Mouse (Mus musculus) thymus, adult 2 months (tissue): Measurements from ENCODE around the gene Naip1. TPM values are rescaled to one million over a fixed set of nuclear protein-coding genes. Genes with fewer than 3 reads are reported as not detected.
"Not testable (repeated sequence)": the region's sequence is repeated elsewhere in the genome, so short reads cannot be mapped to it uniquely, and the experiment has no call there.

ENCODE experiments used
- DNase-seq: peaks from one replicate; pipeline ENCODE4 v3.0.0; 2021
- H3K27ac ChIP-seq: fragments of 200-500 bp; 2 replicates; pipeline ENCODE4 v1.5.1; 2012; ENCODE audit warnings: low read length, control low read depth; ENCODE audit not compliant: control insufficient read depth, insufficient read depth
- H3K27me3 ChIP-seq: fragments of 200-500 bp; 2 replicates; pipeline ENCODE4 v1.6.1; 2012; ENCODE audit warnings: mild to moderate bottlenecking, low read length, moderate library complexity, mixed read lengths; ENCODE audit not compliant: control insufficient read depth, insufficient read depth
- H3K36me3 ChIP-seq: fragments of 200-500 bp; 2 replicates; pipeline ENCODE4 v1.6.1; 2012; ENCODE audit warnings: mild to moderate bottlenecking, low read length, moderate library complexity; ENCODE audit not compliant: control insufficient read depth, insufficient read depth
- H3K4me1 ChIP-seq: fragments of 200-500 bp; replicated peaks from 2 replicates; pipeline ENCODE4 v1.6.1; 2012; ENCODE audit warnings: low read length; ENCODE audit not compliant: control insufficient read depth, insufficient read depth
- H3K4me3 ChIP-seq: fragments of 200-500 bp; 2 replicates; pipeline ENCODE4 v1.5.1; 2012; ENCODE audit warnings: mild to moderate bottlenecking, low read length, control low read depth, moderate library complexity; ENCODE audit not compliant: control insufficient read depth, insufficient read depth
- CTCF ChIP-seq: fragments of 200-500 bp; IDR thresholded peaks from 2 replicates; pipeline ENCODE4 v1.5.1; 2012; ENCODE audit warnings: mild to moderate bottlenecking, control low read depth, low read length, moderate library complexity, borderline replicate concordance; ENCODE audit not compliant: control insufficient read depth, poor library complexity, insufficient read depth; ENCODE audit errors: extremely low read depth
- POLR2A ChIP-seq: fragments of 200-500 bp; IDR thresholded peaks from 2 replicates; pipeline ENCODE4 v1.6.1; 2012; ENCODE audit warnings: mild to moderate bottlenecking, low read length, control low read depth, moderate library complexity; ENCODE audit not compliant: control insufficient read depth, poor library complexity, insufficient read depth; ENCODE audit errors: extremely low read depth
- WGBS: fragments of 180-500 bp; shearing (Covaris S2); methylation state at CpG from one replicate; pipeline ENCODE4 v1.1.7; 2018; 5-methylcytosine and 5-hydroxymethylcytosine counted together
- polyA plus RNA-seq: library from polyadenylated mRNA; depleted of rRNA; stranded (reverse); fragments of >200 nt; gene quantifications from 2 replicates; pipeline ENCODE4 v1.2.3, GENCODE M21; 2012; rRNA removed

Naip1 gene
- polyA plus RNA-seq: 0.11 TPM in 2 replicates

DNA sequence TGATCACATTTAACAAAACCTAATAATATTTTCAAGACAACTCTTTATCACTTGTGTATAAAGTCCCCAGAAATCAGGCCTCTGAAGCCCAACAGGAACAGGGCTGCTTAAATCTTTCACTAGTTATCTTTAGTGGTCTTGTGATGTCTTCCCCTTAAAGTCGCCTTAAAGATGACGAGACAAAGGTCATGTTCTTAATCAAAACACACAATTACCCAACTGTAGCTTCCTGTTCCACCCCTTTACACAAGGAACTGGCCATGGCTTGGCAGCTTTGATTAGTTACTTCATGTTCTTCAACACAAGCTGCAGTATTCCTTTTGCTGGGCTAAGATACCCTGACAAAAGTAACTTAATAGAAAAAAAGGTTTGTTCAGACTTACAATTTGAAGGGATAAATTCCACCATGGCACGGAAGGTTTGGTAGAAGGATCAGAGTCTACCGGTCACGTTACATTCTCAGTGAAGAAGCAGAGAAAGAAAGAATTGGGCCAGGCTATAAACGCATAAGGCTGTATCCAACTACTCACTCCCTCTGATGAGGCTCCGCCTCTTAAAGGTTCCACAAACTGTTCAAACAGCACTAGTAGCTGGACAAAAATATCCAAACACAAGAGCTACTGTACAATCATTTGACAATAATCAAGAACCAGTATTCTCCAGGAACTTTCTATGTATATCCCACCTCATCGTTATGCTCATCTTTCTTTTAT lies at the start of gene Naip1:
Naip1 (minus strand) TSS at position 455 of the 713 bp plus-strand sequence.
- not testable (repeated sequence) for DNase-seq
- 84% methylated on average over 8 of the region's 8 CpGs for WGBS

GRCm38 (mm10) chr13:100499625-100500024 lies 47.0 kb upstream of the Naip1 start:
- not testable (repeated sequence) for H3K4me1 ChIP-seq, DNase-seq, H3K36me3 ChIP-seq, H3K27ac ChIP-seq, H3K4me3 ChIP-seq, H3K27me3 ChIP-seq

More for the DNA sequence above, at the start of gene Naip1:
- not testable (repeated sequence) for H3K27me3 ChIP-seq, H3K4me3 ChIP-seq, H3K36me3 ChIP-seq, H3K27ac ChIP-seq, H3K4me1 ChIP-seq

GRCm38 (mm10) chr13:100495337-100495736 lies 42.7 kb upstream of the Naip1 start:
- Histone ChIP-seq H3K4me3 (no peak overlapping the region), H3K27me3 (no peaks in the 10 kb centered on the region), H3K27ac (no peak overlapping the region), H3K4me1 (0 out of 2 replicates have a peak, but pooled peaks cover 2% of the 10 kb centered on the region), H3K36me3 (no peaks in the 10 kb centered on the region)
- no peak for TF ChIP-seq POLR2A
- no peak for TF ChIP-seq CTCF
- DNase-seq: no peak
- WGBS: 96% methylated on average over 4 of the region's 4 CpGs

DNA sequence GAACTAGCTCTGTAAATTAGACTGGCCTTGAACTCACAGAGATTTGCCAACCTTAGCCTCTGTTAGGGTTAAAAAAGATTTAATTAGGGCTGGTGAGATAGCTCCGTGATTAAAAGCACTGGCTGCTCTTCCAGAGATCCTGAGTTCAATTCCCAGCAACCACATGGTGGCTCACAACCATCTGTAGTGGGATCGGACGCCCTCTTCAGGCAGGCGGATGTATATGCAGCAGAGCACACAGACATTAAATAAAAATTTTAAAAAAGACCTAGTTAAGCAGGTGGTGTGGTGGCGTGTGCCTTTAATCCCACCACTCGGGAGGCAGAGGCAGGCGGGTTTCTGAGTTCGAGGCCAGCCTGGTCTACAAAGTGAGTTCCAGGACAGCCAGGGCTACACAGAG lies 41.7 kb upstream of the Naip1 start:
- not testable (repeated sequence) for H3K27me3 ChIP-seq, H3K36me3 ChIP-seq, H3K4me1 ChIP-seq, DNase-seq, H3K27ac ChIP-seq, H3K4me3 ChIP-seq
- 88% methylated on average over 8 of the region's 8 CpGs for WGBS

- H3K4me1 ChIP-seq: 0 out of 2 replicates have a peak, but pooled peaks cover 2% of the 10 kb centered on the region
- DNase-seq: no peak
- H3K27me3 ChIP-seq: no peaks in the 10 kb centered on the region
- no peak for TF ChIP-seq CTCF
- TF ChIP-seq POLR2A: no peak
- no peak overlapping the region for H3K27ac ChIP-seq
- WGBS: 50% methylated on average over 8 of the region's 8 CpGs
- no peak overlapping the region for H3K4me3 ChIP-seq
- peaks cover 5% of the 10 kb centered on the region; the same call in 1 of the 2 replicates for H3K36me3 ChIP-seq
These were observed 40.6 kb upstream of the Naip1 start for GRCm38 (mm10) chr13:100493313-100493712.

DNA sequence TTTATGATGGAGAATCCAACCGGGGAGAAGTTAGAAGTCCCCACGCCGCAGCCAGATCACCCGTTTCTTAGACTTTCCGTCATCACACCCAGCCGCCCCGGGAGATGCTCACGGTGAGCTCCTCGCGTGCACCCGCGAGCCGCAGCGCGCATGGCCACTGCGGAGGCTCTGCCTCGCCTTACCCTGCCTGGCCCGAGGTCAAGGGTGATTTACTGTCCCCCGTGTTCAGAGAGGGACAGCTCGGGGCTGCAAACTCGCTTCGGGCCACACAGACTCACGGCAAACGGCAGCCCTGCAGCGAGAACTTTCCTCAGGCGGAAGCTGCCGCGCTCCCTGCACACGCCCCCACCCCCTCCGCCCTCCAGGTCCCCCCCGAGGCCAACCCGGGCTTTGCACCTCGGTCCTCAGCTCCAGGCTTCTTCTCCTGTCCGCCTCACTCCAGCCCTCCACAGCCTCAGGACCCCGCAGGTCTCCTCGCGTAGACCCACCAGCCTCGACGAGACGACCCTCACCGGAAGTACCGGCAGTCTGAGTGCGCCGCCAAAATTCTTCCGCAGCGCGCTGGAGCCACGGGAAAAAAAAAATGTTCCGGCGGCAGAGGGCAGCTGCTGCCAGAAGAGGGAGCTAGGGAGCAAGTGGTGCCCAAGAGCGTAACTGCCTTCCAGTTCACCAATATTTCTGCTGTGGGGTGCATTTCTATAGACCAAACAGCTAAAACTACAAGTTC lies 39.6 kb upstream of the Naip1 start, which contains the start of gene Gtf2h2:
Gtf2h2 (minus strand) TSS at position 519 of the 727 bp plus-strand sequence.
- under 1% methylated on average over 51 of the region's 51 CpGs for WGBS
- Histone ChIP-seq H3K27me3 (no peaks in the 10 kb centered on the region), H3K4me3 (peak within 1 kb of the TSS; percentile 93), H3K36me3 (peaks cover 13% of the 10 kb centered on the region), H3K27ac (peak within 1 kb of the TSS; percentile 38; the same call in 1 of the 2 replicates), H3K4me1 (0 out of 2 replicates have a peak, but pooled peaks cover 2% of the 10 kb centered on the region)
- TF ChIP-seq CTCF (peak; percentile 91), POLR2A (peak; percentile 36; the same call in 1 of the 2 replicates)
- DNase-seq: peak; percentile 82

GRCm38 (mm10) chr13:100491623-100492022 lies 39.0 kb upstream of the Naip1 start:
- H3K27ac ChIP-seq: no peak overlapping the region
- WGBS: 17% methylated on average over 6 of the region's 6 CpGs

More at GRCm38 (mm10) chr13:100491623-100492022, 39.0 kb upstream of the Naip1 start:
- H3K4me3 ChIP-seq: peak overlapping the region; percentile 93
- TF ChIP-seq POLR2A (no peak), CTCF (no peak)
- H3K36me3 ChIP-seq: peaks cover 14% of the 10 kb centered on the region
- no peaks in the 10 kb centered on the region for H3K27me3 ChIP-seq
- no peak for DNase-seq
- 0 out of 2 replicates have a peak, but pooled peaks cover 2% of the 10 kb centered on the region for H3K4me1 ChIP-seq
